ENCODE assay signal across 17 mouse cellular contexts in genomic region chr13:87247731-87248130, GRCm38 (mm10).
"Had no signal": no experiment of that assay in that cellular context is flagged by ENCODE, and none has a peak within 500 bp of the region (broad histone marks: within the 10 kb centered on the region; RNA-seq: fewer than 3 reads in every experiment).

No protein-coding gene starts in this region.

- H3K9ac ChIP-seq: liver, postnatal 0 days; lung, embryonic 15.5 days; midbrain, embryonic 13.5 days; midbrain, embryonic 15.5 days; neural tube, embryonic 12.5 days; stomach, embryonic 15.5 days had no signal

- H3K4me3 ChIP-seq: lung, embryonic 15.5 days; megakaryocyte, embryonic 14.5 days; midbrain, embryonic 13.5 days; midbrain, embryonic 15.5 days; neural tube, embryonic 12.5 days; stomach, embryonic 15.5 days had no signal

- DNase-seq: liver, postnatal 0 days; lung, adult 2 months; lung, postnatal 14 days; lung, postnatal 36 days; right cerebral cortex, postnatal 14 days; thymus, adult 2 months; thymus, postnatal 36 days had no signal

- H3K4me1 ChIP-seq: lung, embryonic 15.5 days; megakaryocyte, embryonic 14.5 days; midbrain, embryonic 13.5 days; midbrain, embryonic 15.5 days; neural tube, embryonic 12.5 days; stomach, embryonic 15.5 days had no signal

- H3K36me3 ChIP-seq: lung, embryonic 15.5 days; midbrain, embryonic 13.5 days; midbrain, embryonic 15.5 days; neural tube, embryonic 12.5 days; stomach, embryonic 15.5 days had no signal

- H3K27ac ChIP-seq: lung, embryonic 15.5 days; macrophage; midbrain, embryonic 13.5 days; midbrain, embryonic 15.5 days; neural tube, embryonic 12.5 days; stomach, embryonic 15.5 days; stomach, postnatal 0 days had no signal

- H3K4me2 ChIP-seq: lung, embryonic 15.5 days; midbrain, embryonic 11.5 days; midbrain, embryonic 13.5 days; midbrain, embryonic 15.5 days; neural tube, embryonic 12.5 days; stomach, embryonic 15.5 days had no signal

- H3K9me3 ChIP-seq: lung, embryonic 15.5 days; megakaryocyte, embryonic 14.5 days; midbrain, embryonic 13.5 days; midbrain, embryonic 15.5 days; neural tube, embryonic 12.5 days; stomach, embryonic 15.5 days had no signal

- H3K27me3 ChIP-seq: lung, embryonic 15.5 days; megakaryocyte, embryonic 14.5 days; midbrain, embryonic 13.5 days; midbrain, embryonic 15.5 days; neural tube, embryonic 12.5 days; stomach, embryonic 15.5 days had no signal

- ATAC-seq: liver, postnatal 0 days; lung, postnatal 0 days; midbrain, embryonic 13.5 days; midbrain, embryonic 15.5 days had no signal
